Mouse (Mus musculus) megakaryocyte, embryonic 14.5 days (primary cell): ENCODE results near the gene Dlg1.

Experiments
- FLI1 ChIP-seq: IDR thresholded peaks from 2 replicates; pipeline ENCODE4 v1.6.1; 2012; ENCODE audit warnings: low read length, inconsistent platforms, mixed read lengths
- GATA1 ChIP-seq: IDR thresholded peaks from 3 replicates; pipeline ENCODE4 v1.6.1; 2012; ENCODE audit warnings: mixed read lengths, low read length, inconsistent platforms, borderline replicate concordance

DNA sequence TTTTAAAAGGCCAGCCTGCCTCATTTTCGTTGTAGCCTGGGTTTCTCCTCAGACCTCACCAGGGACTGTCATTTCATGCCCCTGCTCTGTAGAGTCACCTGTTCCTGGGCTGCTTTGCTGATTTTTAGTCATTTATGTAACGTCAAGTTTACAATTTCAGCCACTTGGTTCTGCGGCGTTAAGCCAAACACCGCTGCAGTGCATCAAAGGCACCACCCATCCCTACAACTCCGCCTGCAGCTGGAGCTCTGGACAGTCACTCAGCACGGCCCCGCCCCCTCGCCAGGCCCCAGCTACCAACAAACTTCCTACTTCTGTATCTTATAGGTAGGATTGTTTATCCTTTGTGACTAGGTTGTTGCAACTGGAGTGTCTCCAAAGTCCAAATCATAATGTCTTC, 243.7 kb downstream of the Dlg1 start:
- TF ChIP-seq GATA1 (no peak), FLI1 (no peak)
